Mouse (Mus musculus): ENCODE measurements around the gene Gm21818. TPM values are rescaled to one million over a fixed set of nuclear protein-coding genes. Genes with fewer than 3 reads are reported as not detected.
"Not testable (repeated sequence)": the region's sequence is repeated elsewhere in the genome, so short reads cannot be mapped to it uniquely, and the experiment has no call there.

Gene Gm21818
- not detected in 2 replicates for polyA plus RNA-seq (2012; ENCODE audit: insufficient read depth, insufficient read length, missing spikeins)

GRCm38 (mm10) chr13:120172133-120172532 lies at the start of gene Gm21818:
Gene Gm21818, plus strand, starts transcription at chr13:120172433.
- not testable (repeated sequence) for H3K4me1 ChIP-seq (ENCODE audit: control insufficient read depth, insufficient read depth, insufficient read length, low read length); H3K4me3 ChIP-seq (ENCODE audit: insufficient read depth, low read depth, low read length); H3K27ac ChIP-seq (replicated peaks; ENCODE audit: low read depth, low read length)

GRCm38 (mm10) chr13:120139946-120140345 lies 32.3 kb upstream of the Gm21818 start, which contains the start of gene Gm20767:
Gene Gm20767, plus strand, starts transcription at chr13:120140246.
- H3K27ac ChIP-seq (replicated peaks; ENCODE audit: low read depth, low read length); H3K4me3 ChIP-seq (ENCODE audit: insufficient read depth, low read depth, low read length); H3K4me1 ChIP-seq (ENCODE audit: control insufficient read depth, insufficient read depth, insufficient read length, low read length): not testable (repeated sequence)

- not testable (repeated sequence) for H3K4me1 ChIP-seq (ENCODE audit: control insufficient read depth, insufficient read depth, insufficient read length, low read length); H3K27ac ChIP-seq (replicated peaks; ENCODE audit: low read depth, low read length); H3K4me3 ChIP-seq (ENCODE audit: insufficient read depth, low read depth, low read length)
These were observed 29.9 kb upstream of the Gm21818 start for GRCm38 (mm10) chr13:120142348-120142747.

GRCm38 (mm10) chr13:120149660-120150407 lies 22.4 kb upstream of the Gm21818 start:
- H3K27ac ChIP-seq (replicated peaks; ENCODE audit: low read depth, low read length); H3K4me3 ChIP-seq (ENCODE audit: insufficient read depth, low read depth, low read length); H3K4me1 ChIP-seq (ENCODE audit: control insufficient read depth, insufficient read depth, insufficient read length, low read length): not testable (repeated sequence)

- not testable (repeated sequence) for H3K4me1 ChIP-seq (ENCODE audit: control insufficient read depth, insufficient read depth, insufficient read length, low read length); H3K27ac ChIP-seq (replicated peaks; ENCODE audit: low read depth, low read length)
These were observed 21.6 kb upstream of the Gm21818 start for GRCm38 (mm10) chr13:120150589-120150988.

GRCm38 (mm10) chr13:120168301-120168700 lies 3.9 kb upstream of the Gm21818 start:
- not testable (repeated sequence) for H3K4me1 ChIP-seq (ENCODE audit: control insufficient read depth, insufficient read depth, insufficient read length, low read length); H3K27ac ChIP-seq (replicated peaks; ENCODE audit: low read depth, low read length); H3K4me3 ChIP-seq (ENCODE audit: insufficient read depth, low read depth, low read length)

More at GRCm38 (mm10) chr13:120150589-120150988, 21.6 kb upstream of the Gm21818 start:
- not testable (repeated sequence) for H3K4me3 ChIP-seq (ENCODE audit: insufficient read depth, low read depth, low read length)

GRCm38 (mm10) chr13:120196189-120196821 lies 24.1 kb downstream of the Gm21818 start:
- H3K27ac ChIP-seq (replicated peaks; ENCODE audit: low read depth, low read length); H3K4me1 ChIP-seq (ENCODE audit: control insufficient read depth, insufficient read depth, insufficient read length, low read length); H3K4me3 ChIP-seq (ENCODE audit: insufficient read depth, low read depth, low read length): not testable (repeated sequence)

GRCm38 (mm10) chr13:120215847-120216246 lies 43.6 kb downstream of the Gm21818 start, which contains the start of gene Gm21762:
Gene Gm21762, minus strand, starts transcription at chr13:120215947.
- not testable (repeated sequence) for H3K4me1 ChIP-seq (ENCODE audit: control insufficient read depth, insufficient read depth, insufficient read length, low read length); H3K4me3 ChIP-seq (ENCODE audit: insufficient read depth, low read depth, low read length); H3K27ac ChIP-seq (replicated peaks; ENCODE audit: low read depth, low read length)

GRCm38 (mm10) chr13:120220922-120221321 lies 48.7 kb downstream of the Gm21818 start:
- not testable (repeated sequence) for H3K4me1 ChIP-seq (ENCODE audit: control insufficient read depth, insufficient read depth, insufficient read length, low read length); H3K27ac ChIP-seq (replicated peaks; ENCODE audit: low read depth, low read length); H3K4me3 ChIP-seq (ENCODE audit: insufficient read depth, low read depth, low read length)

GRCm38 (mm10) chr13:120223012-120223659 lies 50.9 kb downstream of the Gm21818 start:
- not testable (repeated sequence) for H3K4me1 ChIP-seq (ENCODE audit: control insufficient read depth, insufficient read depth, insufficient read length, low read length); H3K4me3 ChIP-seq (ENCODE audit: insufficient read depth, low read depth, low read length); H3K27ac ChIP-seq (replicated peaks; ENCODE audit: low read depth, low read length)

Other genes with a start within 250 kb of the Gm21818 start
- gene Gm21761, start 243.2 kb upstream of the Gm21818 start, polyA plus RNA-seq (2012; ENCODE audit: insufficient read depth, insufficient read length, missing spikeins): not detected in 2 replicates
- gene B020031M17Rik, start 221.6 kb upstream of the Gm21818 start, polyA plus RNA-seq (2012; ENCODE audit: insufficient read depth, insufficient read length, missing spikeins): not detected in 2 replicates
- gene Gm36079, start 145.4 kb upstream of the Gm21818 start, polyA plus RNA-seq (2012; ENCODE audit: insufficient read depth, insufficient read length, missing spikeins): not detected in 2 replicates
- 3.4 and 3.5 TPM in 2 replicates for gene Gm21188, start 120.2 kb upstream of the Gm21818 start, polyA plus RNA-seq (2012; ENCODE audit: insufficient read depth, insufficient read length, missing spikeins)
- gene Gm20767, start 32.2 kb upstream of the Gm21818 start, polyA plus RNA-seq (2012; ENCODE audit: insufficient read depth, insufficient read length, missing spikeins): not detected in 2 replicates
- not detected in 2 replicates for gene Gm21762, start 43.5 kb downstream of the Gm21818 start, polyA plus RNA-seq (2012; ENCODE audit: insufficient read depth, insufficient read length, missing spikeins)
- gene Gm21731, start 66.7 kb downstream of the Gm21818 start, polyA plus RNA-seq (2012; ENCODE audit: insufficient read depth, insufficient read length, missing spikeins): not detected in 2 replicates
- gene AF067061, start 90.7 kb downstream of the Gm21818 start, polyA plus RNA-seq (2012; ENCODE audit: insufficient read depth, insufficient read length, missing spikeins): not detected in 2 replicates
- gene BC147527, start 128.0 kb downstream of the Gm21818 start, polyA plus RNA-seq (2012; ENCODE audit: insufficient read depth, insufficient read length, missing spikeins): not detected in 2 replicates
- not detected in 2 replicates for gene Tcstv3, start 144.4 kb downstream of the Gm21818 start, polyA plus RNA-seq (2012; ENCODE audit: insufficient read depth, insufficient read length, missing spikeins)

Measured in brown adipose tissue, adult 24 weeks (tissue).